Mouse (Mus musculus) layer of hippocampus, adult 18-20 months (tissue): ENCODE results near the gene Grik4. TPM values are rescaled to one million over a fixed set of nuclear protein-coding genes. Genes with fewer than 3 reads are reported as not detected.
A peak's percentile ranks its signal among the peaks of the same experiment; 100 is the strongest.

ENCODE experiments used
- DNase-seq, 2 experiments: peaks; one replicate each; pipeline ENCODE4 v3.0.0; 2022; ENCODE audit warnings: low spot score in 2 of 2
- microRNA-seq, 2 experiments: library from miRNA; unstranded; fragments of <30 nt; microRNA quantifications; one replicate each; pipeline ENCODE4 v1.2.0; 2021
- total RNA-seq, 2 experiments: library from RNA; stranded (reverse); gene quantifications; 2 replicates each; pipeline ENCODE4 v1.2.3; 2021

Grik4 gene
- total RNA-seq, 2 experiments from 2014 or later, result 50.7 to 54.9 TPM

DNA sequence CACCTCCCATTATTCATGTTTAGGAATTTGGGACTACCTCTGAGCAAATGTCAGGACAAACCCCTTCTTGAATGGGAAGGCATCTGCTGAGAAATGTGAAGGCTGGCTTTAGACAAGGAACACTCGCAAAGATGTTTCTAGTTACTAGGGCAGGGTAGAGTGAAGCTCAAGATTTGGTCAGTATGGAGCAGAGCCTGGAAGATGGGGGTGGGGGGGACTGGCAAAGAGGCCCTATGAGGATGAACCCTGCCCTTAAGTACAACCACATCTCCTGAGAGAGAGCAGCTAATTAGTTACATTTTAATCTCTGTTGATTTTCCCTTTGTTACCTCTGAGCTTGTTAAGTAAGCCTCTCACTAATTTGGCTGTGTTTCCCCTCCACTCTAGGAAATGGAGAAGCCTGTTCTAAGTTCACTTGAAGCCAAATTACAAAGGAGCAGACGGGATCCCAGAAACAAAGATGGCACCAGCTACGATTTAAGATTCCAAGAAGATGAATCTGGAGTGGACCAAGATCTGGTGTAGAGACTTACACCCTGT is 439.3 kb downstream of the Grik4 start:
- no peak for DNase-seq

GRCm38 (mm10) chr9:42504559-42504958 is 439.7 kb downstream of the Grik4 start:
- DNase-seq, result no peak

DNA sequence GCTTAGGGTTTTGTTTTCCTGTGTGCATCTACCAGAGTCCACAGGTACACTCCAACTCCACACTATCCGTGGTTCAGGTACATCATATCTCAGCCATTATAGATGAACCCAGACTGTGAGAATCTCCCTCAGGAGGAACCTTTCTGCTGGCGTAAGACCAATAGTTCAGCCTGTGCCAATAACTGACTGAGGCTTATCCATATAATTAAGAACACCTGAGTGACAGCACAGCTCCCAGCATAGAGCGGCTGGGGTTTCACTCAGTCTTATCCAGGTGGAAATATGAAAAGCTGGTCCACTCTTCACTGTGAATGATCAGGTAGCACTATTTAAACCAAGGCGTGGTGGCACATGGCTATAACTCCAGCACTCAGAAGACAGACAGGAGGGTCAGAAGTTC is 440.6 kb downstream of the Grik4 start:
- no peak for DNase-seq

GRCm38 (mm10) chr9:42496296-42496695 is 448.0 kb downstream of the Grik4 start:
- no peak for DNase-seq

DNA sequence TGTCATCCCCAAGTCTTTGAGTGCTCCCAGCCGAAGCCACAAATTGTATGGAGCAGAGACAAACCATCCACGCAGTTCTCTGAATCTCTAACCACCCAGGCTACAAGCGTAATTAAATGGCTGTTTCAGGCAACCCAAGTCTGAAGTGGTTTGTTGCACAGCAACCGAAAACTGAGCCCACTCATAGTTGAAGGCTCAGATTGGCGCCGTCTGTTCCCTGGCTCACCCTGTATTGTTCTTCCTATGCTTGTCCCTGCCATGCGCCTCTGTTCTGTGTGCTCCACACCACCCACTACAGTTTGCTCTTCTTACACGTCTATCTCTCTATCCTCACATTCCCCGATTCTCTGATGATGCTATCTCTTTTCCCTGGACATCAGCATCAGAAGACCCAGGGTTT is 452.5 kb downstream of the Grik4 start:
- DNase-seq, result peak; percentile 84 to 92

GRCm38 (mm10) chr9:42490589-42491382 is 453.5 kb downstream of the Grik4 start:
- DNase-seq, result peak; percentile 32 to 73

- no peak for DNase-seq
These were observed 456.2 kb downstream of the Grik4 start for GRCm38 (mm10) chr9:42488071-42488470.

DNA sequence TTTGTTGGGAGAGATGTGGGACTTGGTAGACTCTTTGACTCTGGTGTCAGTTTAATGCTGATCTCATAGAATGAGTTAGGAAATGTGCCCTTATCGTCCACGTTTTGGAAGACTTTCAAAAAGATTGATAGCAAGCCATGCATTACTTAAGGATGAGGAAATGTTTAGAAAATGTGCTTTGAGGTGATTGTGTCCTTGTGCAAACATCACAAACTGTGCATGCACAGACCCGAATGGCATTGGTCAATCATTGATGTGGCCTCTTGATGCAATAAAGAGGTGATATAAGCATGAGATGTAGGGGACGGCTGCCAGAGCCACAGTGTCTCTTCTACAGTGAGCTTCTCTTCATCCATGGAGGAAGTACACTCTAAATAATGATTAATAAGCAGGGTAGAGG is 457.4 kb downstream of the Grik4 start:
- DNase-seq, result no peak

GRCm38 (mm10) chr9:42484667-42485066 is 459.6 kb downstream of the Grik4 start:
- no peak for DNase-seq

DNA sequence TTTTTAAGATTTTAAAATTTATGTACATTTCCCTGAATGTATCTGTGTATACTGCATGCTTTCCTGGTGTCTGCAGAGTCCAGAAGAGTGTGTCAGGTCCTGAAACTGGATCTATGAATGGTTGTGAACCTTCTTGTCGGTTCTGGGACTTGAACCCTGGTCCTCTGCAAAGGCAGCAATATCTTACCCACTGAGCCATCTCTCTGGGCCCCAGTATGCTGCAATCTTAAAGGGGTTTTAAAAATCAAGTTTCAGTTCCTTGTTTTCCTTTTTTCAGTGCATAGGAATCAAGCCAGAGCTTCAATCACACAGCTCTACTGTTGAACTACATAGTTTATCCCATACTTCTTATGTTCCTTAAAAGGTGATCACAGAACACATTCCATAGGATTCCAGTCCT is 461.3 kb downstream of the Grik4 start:
- no peak for DNase-seq

DNA sequence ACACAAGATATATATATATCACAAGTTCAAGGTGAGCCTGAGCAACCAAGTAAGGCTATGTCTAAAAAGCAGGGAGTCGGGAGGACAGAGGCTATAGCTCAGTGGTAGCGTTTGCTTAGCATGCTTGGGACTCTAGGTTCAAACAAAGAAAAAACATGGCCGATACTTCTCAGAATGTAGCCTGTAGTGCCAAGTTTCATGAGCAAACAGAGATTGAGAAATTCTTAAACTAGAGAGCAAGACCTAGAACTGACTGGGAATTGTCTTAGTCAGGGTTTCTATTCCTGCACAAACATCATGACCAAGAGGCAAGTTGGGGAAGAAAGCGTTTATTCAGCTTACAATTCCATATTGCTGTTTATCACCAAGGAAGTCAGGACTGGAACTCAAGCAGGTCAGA is 468.1 kb downstream of the Grik4 start:
- no peak for DNase-seq

DNA sequence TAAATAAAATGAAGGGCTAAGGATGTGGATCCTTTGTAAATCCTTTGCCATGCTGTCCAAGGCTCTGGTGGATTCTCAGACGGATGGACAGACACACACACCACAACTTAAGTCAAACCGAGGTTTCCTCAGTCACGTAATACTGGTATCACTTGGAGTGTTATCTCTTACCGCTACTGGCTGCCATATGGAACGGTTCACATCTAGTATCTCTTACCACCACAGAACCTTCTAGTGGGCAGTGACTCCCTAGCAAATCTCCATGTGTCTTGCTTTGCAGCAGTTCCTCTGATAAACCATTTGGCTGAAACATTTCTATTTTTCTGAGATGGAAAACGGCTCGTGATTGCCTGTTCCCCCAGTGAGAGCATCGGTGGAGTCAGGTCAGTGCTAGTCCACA is 470.0 kb downstream of the Grik4 start:
- no peak for DNase-seq

DNA sequence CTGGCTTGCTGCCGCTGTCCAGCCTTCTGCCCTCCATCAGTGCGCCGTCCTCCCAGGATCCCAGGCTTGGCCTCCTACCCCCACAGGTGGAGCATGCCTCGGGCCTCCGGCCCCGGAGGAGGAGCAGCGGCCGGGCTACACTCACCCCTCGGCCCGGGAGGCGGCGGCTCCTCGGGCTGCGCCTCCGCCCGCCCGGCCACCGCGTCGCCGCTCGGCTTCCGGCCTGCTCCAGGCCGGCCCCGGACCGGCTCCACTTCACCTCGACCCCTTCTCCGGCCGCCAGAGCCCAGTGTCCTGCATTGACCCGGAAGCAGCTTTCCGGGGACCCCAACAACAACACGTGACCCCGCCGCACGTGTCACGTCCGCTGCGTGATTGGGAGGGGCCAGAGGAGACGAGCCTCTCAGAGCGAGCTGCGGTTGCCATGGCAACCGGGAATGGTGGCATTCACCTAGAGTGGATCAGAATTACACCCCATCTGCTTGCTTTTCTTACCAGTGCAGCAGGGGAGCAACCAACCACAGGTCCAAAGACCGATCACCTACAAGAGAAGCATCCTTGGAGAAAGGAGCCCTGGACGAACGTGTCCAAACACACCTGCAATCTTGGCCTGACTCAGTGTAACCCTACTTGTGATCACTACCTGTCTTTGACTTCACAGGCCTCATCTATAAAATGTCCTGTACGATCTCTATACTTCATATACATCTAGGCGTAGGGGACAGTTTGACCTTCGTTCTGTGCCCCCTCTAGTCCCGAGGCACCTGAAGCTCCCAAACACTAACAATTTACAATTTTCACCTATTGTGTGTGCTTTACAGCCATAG is 472.2 kb downstream of the Grik4 start:
- peak; percentile 88 to 96 for DNase-seq

DNA sequence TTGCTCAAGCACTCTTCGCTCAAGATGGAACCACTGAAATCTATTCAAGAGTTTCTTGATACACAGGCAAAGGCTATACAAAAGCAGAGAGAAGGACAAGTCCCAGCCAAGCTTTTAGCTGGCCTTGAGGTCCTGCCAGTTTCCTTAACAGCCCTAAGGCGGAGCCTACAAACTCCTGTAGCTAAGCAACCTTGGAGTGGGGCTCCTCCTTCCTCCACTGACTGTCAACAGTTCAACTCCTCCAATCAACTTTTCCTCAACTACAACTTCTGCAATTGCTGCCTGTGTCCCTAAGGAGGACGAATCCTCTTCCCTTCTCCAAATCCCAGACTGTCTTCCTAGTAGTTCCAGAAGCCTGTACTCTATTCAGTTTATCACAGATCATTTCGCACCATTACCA is 473.1 kb downstream of the Grik4 start:
- DNase-seq, result peak in 1 of 2 experiments; percentile 47

DNA sequence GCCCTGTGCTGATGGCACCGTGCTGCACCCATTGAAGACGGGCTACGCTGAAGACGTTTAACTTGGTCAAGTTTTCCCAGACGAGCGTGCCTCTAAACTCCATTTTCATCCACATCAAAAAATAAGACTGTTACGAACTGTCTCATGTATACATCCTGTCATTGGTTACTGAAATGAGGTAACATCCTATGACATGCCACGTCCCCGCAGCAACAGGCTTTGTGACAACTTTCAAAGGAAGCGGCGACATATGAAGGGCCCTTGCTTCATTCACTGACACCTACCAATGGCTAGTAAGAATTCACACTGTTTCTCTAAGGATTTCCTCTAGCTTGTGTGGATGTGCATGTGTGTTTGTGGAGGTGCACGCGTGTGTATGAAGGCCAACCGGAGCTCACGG is 475.0 kb downstream of the Grik4 start:
- DNase-seq, result no peak

DNA sequence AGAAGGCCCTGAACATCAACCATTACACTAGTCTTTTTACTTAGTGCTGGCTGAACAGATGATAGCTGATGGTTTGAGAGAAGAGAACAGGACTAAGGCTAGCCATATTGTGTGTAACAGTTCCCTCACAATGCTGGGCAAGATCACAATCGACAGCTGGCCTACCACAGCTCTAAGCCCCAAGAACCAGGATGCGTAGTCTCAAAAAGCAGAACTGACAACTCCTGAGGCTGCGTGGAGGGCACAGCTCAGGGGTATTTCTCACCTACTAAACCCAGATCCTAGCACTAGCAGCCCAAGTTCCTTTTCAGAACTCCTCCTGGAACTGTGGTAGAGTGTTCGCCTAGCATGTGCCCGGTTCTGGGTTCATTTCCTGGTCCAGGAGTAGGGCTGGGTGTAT is 475.9 kb downstream of the Grik4 start:
- no peak for DNase-seq

Small RNAs within 50 kb of the gene (microRNA-seq; reads per million reads assigned to microRNA genes)
- 0 reads per million in 2 experiments for gene Gm27509

Other genes with a start within 250 kb of the Grik4 start
- 100 to 1,000 TPM; 149 to 151 TPM for gene Arhgef12, start 162.7 kb upstream of the Grik4 start, total RNA-seq
- gene Tmem136, start 172.1 kb upstream of the Grik4 start, total RNA-seq, result 10 to 100 TPM; 18.0 to 19.2 TPM